Mouse (Mus musculus) liver, adult 2 months (tissue): ENCODE results near the gene Zp3. TPM values are rescaled to one million over a fixed set of nuclear protein-coding genes. Genes with fewer than 3 reads are reported as not detected.

Experiments used
- DNase-seq: peaks from one replicate; pipeline ENCODE4 v3.0.0-alpha.2; 2011; ENCODE audit warnings: low read depth, low spot score; ENCODE audit errors: extremely low read depth
- H3K27ac ChIP-seq: fragments of 200-500 bp; replicated peaks from 2 replicates; pipeline ENCODE4 v1.5.1; 2012; ENCODE audit warnings: low read depth, mild to moderate bottlenecking, control low read depth, inconsistent platforms, low read length; ENCODE audit not compliant: insufficient read depth
- H3K27me3 ChIP-seq: fragments of 200-500 bp; 2 replicates; pipeline ENCODE4 v1.6.1; 2012; ENCODE audit warnings: mild to moderate bottlenecking, moderate library complexity, low read length, inconsistent platforms; ENCODE audit not compliant: control insufficient read depth, insufficient read depth
- H3K36me3 ChIP-seq: fragments of 200-500 bp; 2 replicates; pipeline ENCODE4 v1.6.1; 2012; ENCODE audit warnings: low read length, inconsistent platforms; ENCODE audit not compliant: control insufficient read depth, insufficient read depth
- H3K4me1 ChIP-seq: fragments of 200-500 bp; 2 replicates; pipeline ENCODE4 v1.6.1; 2011; ENCODE audit warnings: low read length; ENCODE audit not compliant: control insufficient read depth, insufficient read depth
- H3K4me3 ChIP-seq: fragments of 200-500 bp; 2 replicates; pipeline ENCODE4 v1.5.1; 2011; ENCODE audit warnings: low read depth, mild to moderate bottlenecking, control low read depth, low read length, moderate library complexity; ENCODE audit not compliant: insufficient read depth
- H3K79me2 ChIP-seq: fragments of 200-500 bp; 2 replicates; pipeline ENCODE4 v1.6.1; 2012; ENCODE audit warnings: inconsistent platforms, mild to moderate bottlenecking, low read length, moderate library complexity; ENCODE audit not compliant: control insufficient read depth, insufficient read depth
- H3K9ac ChIP-seq: fragments of 200-500 bp; 2 replicates; pipeline ENCODE4 v1.6.1; 2012; ENCODE audit warnings: low read depth, mild to moderate bottlenecking, control low read depth, inconsistent platforms, low read length
- CTCF ChIP-seq: fragments of 200-500 bp; IDR thresholded peaks from 2 replicates; pipeline ENCODE4 v1.5.1; 2011; ENCODE audit warnings: low read depth, low read length, control low read depth
- POLR2A ChIP-seq: fragments of 200-500 bp; IDR thresholded peaks from 2 replicates; pipeline ENCODE4 v1.6.1; 2011; ENCODE audit warnings: low read length, control low read depth; ENCODE audit not compliant: insufficient read depth; ENCODE audit errors: extremely low read depth
- WGBS: fragments of 180-500 bp; shearing (Covaris S2); methylation state at CpG from one replicate; pipeline ENCODE4 v1.1.7; 2018; 5-methylcytosine and 5-hydroxymethylcytosine counted together
- polyA plus RNA-seq: library from polyadenylated mRNA; depleted of rRNA; stranded (reverse); fragments of >200 nt; gene quantifications from 2 replicates; pipeline ENCODE4 v1.2.3, GENCODE M21; 2012
- total RNA-seq: library from RNA; depleted of rRNA; stranded (reverse); fragments of >200 nt; gene quantifications from 2 replicates; pipeline ENCODE4 v1.2.3, GENCODE M21; 2014

The Zp3 gene
- total and polyA plus RNA-seq, 2 experiments, result not detected

- H3K27me3 ChIP-seq, result no peaks in the 10 kb centered on the region
- no peaks in the 10 kb centered on the region for H3K79me2 ChIP-seq
- H3K27ac ChIP-seq, result no peak overlapping the region
- H3K4me3 ChIP-seq, result no peak overlapping the region
- H3K4me1 ChIP-seq, result no peaks in the 10 kb centered on the region
- no peak for TF ChIP-seq CTCF
- TF ChIP-seq POLR2A, result no peak
- no peaks in the 10 kb centered on the region for H3K36me3 ChIP-seq
- no peak for DNase-seq
- H3K9ac ChIP-seq, result no peak overlapping the region
- 81% methylated on average over 7 of the region's 7 CpGs for WGBS
Observed at GRCm38 (mm10) chr5:135971876-135972275, 8.0 kb upstream of the Zp3 start.

- Histone ChIP-seq H3K27me3 (no peaks in the 10 kb centered on the region), H3K4me3 (no peak within 1 kb of the TSS), H3K4me1 (no peaks in the 10 kb centered on the region), H3K36me3 (no peaks in the 10 kb centered on the region), H3K27ac (no peak within 1 kb of the TSS), H3K9ac (no peak within 1 kb of the TSS), H3K79me2 (no peaks in the 10 kb centered on the region)
- no peak for DNase-seq
- TF ChIP-seq CTCF (no peak), POLR2A (no peak)
- WGBS, result 35% methylated on average over 9 of the region's 9 CpGs
Observed at GRCm38 (mm10) chr5:135974365-135974764, 5.5 kb upstream of the Zp3 start, which contains the start of gene Ssc4d. TSS of gene Ssc4d (minus strand) at chr5:135974531.

- 93% methylated on average over 8 of the region's 8 CpGs for WGBS
- no peak for TF ChIP-seq CTCF
- TF ChIP-seq POLR2A, result no peak
- Histone ChIP-seq H3K4me1 (no peaks in the 10 kb centered on the region), H3K4me3 (no peak overlapping the region), H3K27me3 (no peaks in the 10 kb centered on the region), H3K36me3 (no peaks in the 10 kb centered on the region), H3K27ac (no peak overlapping the region), H3K9ac (no peak overlapping the region), H3K79me2 (no peaks in the 10 kb centered on the region)
- no peak for DNase-seq
Observed at GRCm38 (mm10) chr5:135975893-135976668, 3.8 kb upstream of the Zp3 start.

- Histone ChIP-seq H3K9ac (no peak overlapping the region), H3K4me1 (no peaks in the 10 kb centered on the region), H3K79me2 (no peaks in the 10 kb centered on the region), H3K27ac (no peak overlapping the region), H3K36me3 (no peaks in the 10 kb centered on the region), H3K27me3 (no peaks in the 10 kb centered on the region), H3K4me3 (no peak overlapping the region)
- no peak for TF ChIP-seq POLR2A
- no peak for TF ChIP-seq CTCF
- WGBS, result 87% methylated on average over 5 of the region's 5 CpGs
- DNase-seq, result no peak
Observed at GRCm38 (mm10) chr5:135979381-135979780, 518 bp upstream of the Zp3 start.

- Histone ChIP-seq H3K36me3 (no peaks in the 10 kb centered on the region), H3K27ac (no peak overlapping the region), H3K4me3 (no peak overlapping the region), H3K4me1 (no peaks in the 10 kb centered on the region), H3K9ac (no peak overlapping the region), H3K27me3 (no peaks in the 10 kb centered on the region), H3K79me2 (no peaks in the 10 kb centered on the region)
- DNase-seq, result peak; percentile 39
- WGBS, result 44% methylated on average over 6 of the region's 6 CpGs
- peak; percentile 95 for TF ChIP-seq CTCF
- TF ChIP-seq POLR2A, result no peak
Observed at GRCm38 (mm10) chr5:135982398-135982797, 2.5 kb downstream of the Zp3 start.

- Histone ChIP-seq H3K4me3 (no peak overlapping the region), H3K9ac (no peak overlapping the region), H3K36me3 (no peaks in the 10 kb centered on the region), H3K4me1 (no peaks in the 10 kb centered on the region), H3K27ac (no peak overlapping the region), H3K27me3 (no peaks in the 10 kb centered on the region), H3K79me2 (no peaks in the 10 kb centered on the region)
- DNase-seq, result no peak
- TF ChIP-seq CTCF, result no peak
- WGBS, result 82% methylated on average over 6 of the region's 6 CpGs
Observed at GRCm38 (mm10) chr5:135984546-135985044, 4.7 kb downstream of the Zp3 start.
